Mouse (Mus musculus): ENCODE results near the gene Hip1. TPM values are rescaled to one million over a fixed set of nuclear protein-coding genes. Genes with fewer than 3 reads are reported as not detected.

Hip1 gene
- polyA plus RNA-seq, 1 experiment from 2014 or later: 49.0 TPM

DNA sequence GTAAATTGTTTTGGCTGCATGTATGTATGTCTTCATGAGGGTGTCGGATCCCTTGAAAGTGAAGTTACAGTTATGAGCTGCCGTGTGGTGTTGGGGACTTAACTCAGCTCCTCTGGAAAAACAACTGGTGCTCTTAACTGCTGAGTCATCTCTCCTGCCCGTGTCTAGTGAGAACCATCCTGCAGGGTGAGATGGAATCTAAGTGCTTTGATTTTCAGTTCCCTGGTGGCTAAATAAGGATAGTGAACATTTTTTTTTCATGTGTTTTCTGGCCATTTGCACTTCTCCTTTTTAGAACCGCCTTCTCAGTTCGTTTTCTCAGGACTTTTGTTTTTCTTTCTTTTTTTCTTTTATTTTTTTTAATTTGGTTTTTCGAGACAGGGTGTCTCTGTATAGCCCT, 23.8 kb upstream of the Hip1 start:
- Histone ChIP-seq H3K4me2 (ENCODE audit: low read depth, low read length) (no peak overlapping the region), H3K4me3 (ENCODE audit: low read depth, low read length) (no peak overlapping the region), H3K9ac (replicated peaks; ENCODE audit: low read depth, low read length) (no peak overlapping the region), H3K36me3 (ENCODE audit: control insufficient read depth, insufficient read depth, low read length) (no peaks in the 10 kb centered on the region), H3K27me3 (ENCODE audit: control insufficient read depth, insufficient read depth, low read length) (no peaks in the 10 kb centered on the region), H3K4me1 (ENCODE audit: control insufficient read depth, insufficient read depth, low read length) (no peaks in the 10 kb centered on the region), H3K9me3 (ENCODE audit: control insufficient read depth, low read length) (no peaks in the 10 kb centered on the region), H3K27ac (ENCODE audit: low read depth, low read length) (no peak overlapping the region)
- ATAC-seq (ENCODE audit: low read depth): no peak
- 66% methylated on average over 6 of the region's 6 CpGs for WGBS

DNA sequence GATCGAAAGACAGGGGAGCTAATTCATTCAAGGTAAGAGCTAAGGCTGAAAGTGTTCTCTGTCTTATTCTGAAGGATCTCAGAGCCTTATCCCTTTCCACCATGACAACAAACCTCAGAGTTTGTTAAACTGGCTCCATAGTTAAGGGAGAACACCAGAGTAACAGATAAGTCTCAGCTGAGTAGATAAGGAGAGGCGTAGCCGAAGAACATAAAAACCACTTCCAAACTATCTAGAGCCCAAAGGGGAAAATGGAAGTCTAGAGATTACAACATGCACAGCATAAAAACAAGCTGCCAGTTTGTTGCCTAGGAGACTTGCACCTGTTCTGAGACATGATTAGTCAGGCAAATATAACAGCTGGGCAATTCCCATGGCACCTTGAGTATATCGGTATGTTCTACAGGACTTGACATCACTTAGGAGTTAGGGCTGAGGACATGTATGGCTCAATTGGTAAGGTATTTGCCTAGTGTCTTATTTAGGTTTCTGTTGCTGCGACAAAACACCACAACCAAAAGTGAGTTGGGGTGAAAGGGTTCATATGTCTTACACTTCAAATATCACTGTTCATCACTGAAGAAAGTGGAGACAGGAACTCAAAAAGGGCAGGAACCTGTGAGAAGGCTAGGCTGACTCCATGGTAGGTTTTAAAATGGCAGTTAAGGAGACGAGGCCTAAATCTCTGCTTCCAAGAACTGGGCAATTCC, 22.8 kb upstream of the Hip1 start:
- Histone ChIP-seq H3K36me3 (ENCODE audit: control insufficient read depth, insufficient read depth, low read length) (no peaks in the 10 kb centered on the region), H3K9me3 (ENCODE audit: control insufficient read depth, low read length) (no peaks in the 10 kb centered on the region), H3K9ac (replicated peaks; ENCODE audit: low read depth, low read length) (no peak overlapping the region), H3K27ac (ENCODE audit: low read depth, low read length) (no peak overlapping the region), H3K4me2 (ENCODE audit: low read depth, low read length) (no peak overlapping the region), H3K27me3 (ENCODE audit: control insufficient read depth, insufficient read depth, low read length) (no peaks in the 10 kb centered on the region), H3K4me3 (ENCODE audit: low read depth, low read length) (no peak overlapping the region), H3K4me1 (ENCODE audit: control insufficient read depth, insufficient read depth, low read length) (no peaks in the 10 kb centered on the region)
- 82% methylated on average over 6 of the region's 6 CpGs for WGBS
- ATAC-seq (ENCODE audit: low read depth): no peak

DNA sequence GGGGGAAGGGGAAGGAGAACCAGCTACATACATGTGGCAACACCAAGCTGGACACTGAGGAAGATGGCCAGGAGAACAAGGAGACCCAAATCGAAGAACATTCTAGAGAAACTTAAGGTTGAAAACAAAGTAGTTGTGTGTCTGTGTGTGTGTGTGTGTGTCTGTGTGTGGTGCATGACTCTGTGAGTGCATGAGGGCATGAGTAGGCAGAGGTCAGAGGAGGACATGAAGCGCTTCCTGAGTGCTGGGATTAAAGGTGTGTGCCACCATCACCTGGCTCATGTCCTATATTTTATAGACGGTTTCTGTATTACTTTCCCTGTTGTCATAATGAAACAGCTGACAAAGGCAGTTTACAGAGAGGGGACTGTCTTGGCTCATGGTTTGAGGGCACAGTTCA, 18.5 kb upstream of the Hip1 start, which contains the start of gene Ccl26:
Ccl26 (minus strand) TSS at position 101 of the 400 bp plus-strand sequence.
- Histone ChIP-seq H3K36me3 (ENCODE audit: control insufficient read depth, insufficient read depth, low read length) (no peaks in the 10 kb centered on the region), H3K4me2 (ENCODE audit: low read depth, low read length) (no peak within 1 kb of the TSS), H3K4me3 (ENCODE audit: low read depth, low read length) (no peak within 1 kb of the TSS), H3K27me3 (ENCODE audit: control insufficient read depth, insufficient read depth, low read length) (no peaks in the 10 kb centered on the region), H3K4me1 (ENCODE audit: control insufficient read depth, insufficient read depth, low read length) (no peaks in the 10 kb centered on the region), H3K9me3 (ENCODE audit: control insufficient read depth, low read length) (no peaks in the 10 kb centered on the region), H3K9ac (replicated peaks; ENCODE audit: low read depth, low read length) (no peak within 1 kb of the TSS), H3K27ac (ENCODE audit: low read depth, low read length) (no peak within 1 kb of the TSS)
- no peak for ATAC-seq (ENCODE audit: low read depth)
- 88% methylated on average over 3 of the region's 3 CpGs for WGBS

DNA sequence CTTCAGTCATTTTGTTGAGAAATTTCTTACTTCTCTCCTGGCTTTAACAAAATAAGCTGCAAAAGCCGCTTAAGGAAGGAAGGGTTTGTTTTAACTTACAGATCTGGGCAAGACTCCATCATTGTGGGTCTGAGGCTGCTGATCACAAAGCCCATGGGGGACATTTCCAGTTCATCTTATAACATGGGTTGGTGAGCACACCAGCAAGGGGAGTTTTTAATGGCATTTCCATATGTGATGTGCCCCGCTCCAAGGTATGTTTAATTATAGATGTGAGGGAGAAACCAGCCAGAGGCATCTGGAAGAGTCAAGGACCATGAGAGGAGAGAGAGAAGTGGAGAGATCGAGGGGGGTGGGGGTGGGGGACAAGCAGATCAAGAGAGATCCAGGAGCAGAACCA, 12.8 kb upstream of the Hip1 start:
- Histone ChIP-seq H3K4me1 (ENCODE audit: control insufficient read depth, insufficient read depth, low read length) (peaks cover 10% of the 10 kb centered on the region), H3K36me3 (ENCODE audit: control insufficient read depth, insufficient read depth, low read length) (no peaks in the 10 kb centered on the region), H3K27ac (ENCODE audit: low read depth, low read length) (peak overlapping the region; percentile 77), H3K9ac (replicated peaks; ENCODE audit: low read depth, low read length) (no peak overlapping the region), H3K4me3 (ENCODE audit: low read depth, low read length) (no peak overlapping the region), H3K4me2 (ENCODE audit: low read depth, low read length) (no peak overlapping the region), H3K27me3 (ENCODE audit: control insufficient read depth, insufficient read depth, low read length) (no peaks in the 10 kb centered on the region), H3K9me3 (ENCODE audit: control insufficient read depth, low read length) (no peaks in the 10 kb centered on the region)
- 32% methylated on average over 3 of the region's 3 CpGs for WGBS
- peak; percentile 65 for ATAC-seq (ENCODE audit: low read depth)

DNA sequence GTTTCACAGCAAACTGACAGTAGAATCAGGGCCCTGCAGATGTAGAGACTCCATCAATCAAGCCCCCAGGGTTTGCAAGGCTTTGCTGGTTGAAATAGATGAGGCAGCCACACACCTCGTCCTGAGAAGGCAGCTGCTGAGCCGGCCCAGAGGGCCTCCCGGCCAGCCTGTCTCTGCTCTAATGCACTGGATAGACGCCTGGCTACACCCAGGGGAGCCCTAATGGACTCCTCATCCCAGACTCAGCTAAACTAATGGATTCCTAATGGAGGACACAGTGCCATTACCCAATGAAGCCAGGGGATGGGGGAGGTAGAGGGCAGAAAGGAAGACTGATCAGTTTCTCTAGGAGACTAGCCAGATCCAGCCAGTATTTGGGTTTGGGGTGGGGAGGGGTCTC, 12.1 kb upstream of the Hip1 start:
- 9% methylated on average over 4 of the region's 4 CpGs for WGBS
- H3K4me3 ChIP-seq (ENCODE audit: low read depth, low read length): no peak overlapping the region
- no peak overlapping the region for H3K4me2 ChIP-seq (ENCODE audit: low read depth, low read length)
- no peaks in the 10 kb centered on the region for H3K27me3 ChIP-seq (ENCODE audit: control insufficient read depth, insufficient read depth, low read length)
- H3K9me3 ChIP-seq (ENCODE audit: control insufficient read depth, low read length): no peaks in the 10 kb centered on the region
- H3K9ac ChIP-seq (replicated peaks; ENCODE audit: low read depth, low read length): no peak overlapping the region
- H3K36me3 ChIP-seq (ENCODE audit: control insufficient read depth, insufficient read depth, low read length): no peaks in the 10 kb centered on the region
- H3K27ac ChIP-seq (ENCODE audit: low read depth, low read length): peak overlapping the region; percentile 77
- H3K4me1 ChIP-seq (ENCODE audit: control insufficient read depth, insufficient read depth, low read length): peaks cover 10% of the 10 kb centered on the region
- peak; percentile 92 for ATAC-seq (ENCODE audit: low read depth)

DNA sequence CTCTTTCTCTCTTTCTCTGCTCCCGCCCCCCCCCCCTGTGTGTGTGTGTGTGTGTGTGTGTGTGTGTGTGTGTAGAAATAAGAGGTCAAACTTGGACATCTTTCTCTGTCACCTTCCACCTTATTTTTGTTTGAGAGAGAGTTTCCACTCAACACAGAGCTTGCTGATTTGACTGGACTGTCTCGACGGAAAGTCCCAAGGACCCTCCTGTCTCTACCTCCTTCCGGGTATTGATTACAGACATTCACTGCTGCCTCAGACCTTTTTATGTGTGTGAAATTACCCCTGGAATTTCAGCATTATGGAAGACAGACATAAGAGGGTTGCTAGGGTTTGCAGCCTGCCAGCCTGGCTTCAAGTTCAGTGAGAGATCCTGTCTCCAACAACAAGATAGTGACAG, 11.3 kb upstream of the Hip1 start:
- Histone ChIP-seq H3K4me3 (ENCODE audit: low read depth, low read length) (no peak overlapping the region), H3K9me3 (ENCODE audit: control insufficient read depth, low read length) (no peaks in the 10 kb centered on the region), H3K4me2 (ENCODE audit: low read depth, low read length) (no peak overlapping the region), H3K36me3 (ENCODE audit: control insufficient read depth, insufficient read depth, low read length) (no peaks in the 10 kb centered on the region), H3K27ac (ENCODE audit: low read depth, low read length) (peak overlapping the region; percentile 77), H3K27me3 (ENCODE audit: control insufficient read depth, insufficient read depth, low read length) (no peaks in the 10 kb centered on the region), H3K4me1 (ENCODE audit: control insufficient read depth, insufficient read depth, low read length) (peaks cover 10% of the 10 kb centered on the region), H3K9ac (replicated peaks; ENCODE audit: low read depth, low read length) (no peak overlapping the region)
- ATAC-seq (ENCODE audit: low read depth): no peak
- 59% methylated on average over 3 of the region's 4 CpGs for WGBS

DNA sequence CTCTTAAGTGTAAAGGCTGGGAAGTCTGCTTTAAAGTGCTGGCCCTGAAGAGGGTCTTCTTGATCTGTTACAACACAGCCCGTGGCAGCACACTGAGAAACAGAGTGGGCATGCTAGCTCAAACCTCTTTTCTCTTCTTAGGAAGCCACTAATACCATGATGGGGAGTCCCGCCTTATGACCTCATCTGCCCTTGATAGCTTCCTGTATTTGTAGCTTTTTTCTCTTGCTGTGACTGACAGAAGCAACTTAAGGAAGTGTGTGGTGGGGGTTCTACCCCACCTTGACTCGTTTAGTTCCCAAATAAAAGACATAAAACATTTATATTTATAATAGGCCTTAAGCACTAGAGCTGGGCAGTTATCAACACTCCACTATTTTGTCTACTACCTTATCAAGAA, 6.7 kb upstream of the Hip1 start:
- 80% methylated on average over 3 of the region's 3 CpGs for WGBS
- H3K4me3 ChIP-seq (ENCODE audit: low read depth, low read length): no peak overlapping the region
- no peaks in the 10 kb centered on the region for H3K27me3 ChIP-seq (ENCODE audit: control insufficient read depth, insufficient read depth, low read length)
- no peak overlapping the region for H3K27ac ChIP-seq (ENCODE audit: low read depth, low read length)
- H3K36me3 ChIP-seq (ENCODE audit: control insufficient read depth, insufficient read depth, low read length): no peaks in the 10 kb centered on the region
- ATAC-seq (ENCODE audit: low read depth): no peak
- no peaks in the 10 kb centered on the region for H3K9me3 ChIP-seq (ENCODE audit: control insufficient read depth, low read length)
- no peak overlapping the region for H3K4me2 ChIP-seq (ENCODE audit: low read depth, low read length)
- H3K9ac ChIP-seq (replicated peaks; ENCODE audit: low read depth, low read length): no peak overlapping the region
- no peaks in the 10 kb centered on the region for H3K4me1 ChIP-seq (ENCODE audit: control insufficient read depth, insufficient read depth, low read length)

DNA sequence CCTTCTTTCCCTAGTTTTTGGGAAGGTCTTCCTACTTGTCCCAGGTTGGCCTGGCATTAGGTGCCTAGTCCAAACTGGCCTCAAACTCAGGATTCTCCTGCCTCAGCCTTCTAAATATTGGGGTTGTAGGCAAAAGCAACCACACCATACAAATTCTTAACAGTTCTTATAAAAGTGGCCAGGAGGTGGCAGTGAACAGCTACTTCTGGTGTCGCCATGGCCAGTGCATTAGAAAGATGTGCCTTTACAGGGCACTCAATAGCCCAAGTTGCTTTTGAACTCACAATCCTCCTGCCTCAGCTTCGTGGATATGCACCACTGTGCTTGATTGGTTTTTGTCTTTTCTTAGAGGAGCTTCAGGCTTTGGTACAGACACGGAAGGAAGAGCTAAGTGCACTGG, 6.0 kb upstream of the Hip1 start:
- H3K9ac ChIP-seq (replicated peaks; ENCODE audit: low read depth, low read length): no peak overlapping the region
- 33% methylated on average over 3 of the region's 3 CpGs for WGBS
- no peaks in the 10 kb centered on the region for H3K27me3 ChIP-seq (ENCODE audit: control insufficient read depth, insufficient read depth, low read length)
- H3K36me3 ChIP-seq (ENCODE audit: control insufficient read depth, insufficient read depth, low read length): no peaks in the 10 kb centered on the region
- H3K4me1 ChIP-seq (ENCODE audit: control insufficient read depth, insufficient read depth, low read length): 0 out of 2 replicates have a peak, but pooled peaks cover 1% of the 10 kb centered on the region
- no peak overlapping the region for H3K4me3 ChIP-seq (ENCODE audit: low read depth, low read length)
- H3K4me2 ChIP-seq (ENCODE audit: low read depth, low read length): no peak overlapping the region
- no peak overlapping the region for H3K27ac ChIP-seq (ENCODE audit: low read depth, low read length)
- no peak for ATAC-seq (ENCODE audit: low read depth)
- no peaks in the 10 kb centered on the region for H3K9me3 ChIP-seq (ENCODE audit: control insufficient read depth, low read length)

DNA sequence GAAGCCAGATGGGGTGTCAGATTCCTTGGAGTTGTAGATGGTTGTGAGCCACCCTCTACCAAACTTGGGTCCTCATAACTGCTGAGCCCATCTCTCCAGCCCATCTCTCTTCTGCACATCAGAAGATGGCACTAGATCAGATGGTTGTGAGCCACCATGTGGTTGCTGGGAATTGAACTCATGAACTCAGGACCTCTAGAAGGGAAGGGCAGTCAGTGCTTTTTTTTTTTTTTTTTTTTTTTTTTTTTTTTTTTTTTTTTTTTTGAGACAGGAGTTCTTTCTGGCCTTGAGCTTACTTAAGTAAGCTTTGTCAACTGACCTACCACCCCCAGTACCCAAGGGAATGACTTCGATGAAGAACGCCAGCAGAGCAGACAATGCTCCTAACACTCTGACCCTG, 3.1 kb upstream of the Hip1 start:
- H3K9ac ChIP-seq (replicated peaks; ENCODE audit: low read depth, low read length): no peak overlapping the region
- H3K4me1 ChIP-seq (ENCODE audit: control insufficient read depth, insufficient read depth, low read length): peaks cover 8% of the 10 kb centered on the region; the same call in 1 of the 2 replicates
- no peak overlapping the region for H3K4me3 ChIP-seq (ENCODE audit: low read depth, low read length)
- no peaks in the 10 kb centered on the region for H3K9me3 ChIP-seq (ENCODE audit: control insufficient read depth, low read length)
- H3K27me3 ChIP-seq (ENCODE audit: control insufficient read depth, insufficient read depth, low read length): no peaks in the 10 kb centered on the region
- ATAC-seq (ENCODE audit: low read depth): no peak
- no peak overlapping the region for H3K27ac ChIP-seq (ENCODE audit: low read depth, low read length)
- H3K36me3 ChIP-seq (ENCODE audit: control insufficient read depth, insufficient read depth, low read length): no peaks in the 10 kb centered on the region
- 79% methylated on average over 2 of the region's 2 CpGs for WGBS
- H3K4me2 ChIP-seq (ENCODE audit: low read depth, low read length): no peak overlapping the region

Measured in neural tube, embryonic 14.5 days (tissue).